Mouse (Mus musculus) C2C12 (cell line): ENCODE data around the gene Stk38.

Experiments used
- CEBPB ChIP-seq: IDR thresholded peaks from one replicate; pipeline ENCODE4 v1.6.1; 2011; ENCODE audit warnings: low read depth, mild to moderate bottlenecking, control low read depth, moderate library complexity
- CTCF ChIP-seq: IDR thresholded peaks from one replicate; pipeline ENCODE4 v1.5.1; 2011; ENCODE audit not compliant: control insufficient read depth, insufficient read depth, insufficient read length

GRCm38 (mm10) chr17:29005002-29005401, 2.8 kb downstream of the Stk38 start:
- no peak for TF ChIP-seq CTCF
- TF ChIP-seq CEBPB = no peak
